Mouse (Mus musculus): ENCODE results near the gene Etv6. TPM values are rescaled to one million over a fixed set of nuclear protein-coding genes. Genes with fewer than 3 reads are reported as not detected.

The Etv6 gene
- polyA plus RNA-seq, 1 experiment from 2014 or later = 13.8 TPM

DNA sequence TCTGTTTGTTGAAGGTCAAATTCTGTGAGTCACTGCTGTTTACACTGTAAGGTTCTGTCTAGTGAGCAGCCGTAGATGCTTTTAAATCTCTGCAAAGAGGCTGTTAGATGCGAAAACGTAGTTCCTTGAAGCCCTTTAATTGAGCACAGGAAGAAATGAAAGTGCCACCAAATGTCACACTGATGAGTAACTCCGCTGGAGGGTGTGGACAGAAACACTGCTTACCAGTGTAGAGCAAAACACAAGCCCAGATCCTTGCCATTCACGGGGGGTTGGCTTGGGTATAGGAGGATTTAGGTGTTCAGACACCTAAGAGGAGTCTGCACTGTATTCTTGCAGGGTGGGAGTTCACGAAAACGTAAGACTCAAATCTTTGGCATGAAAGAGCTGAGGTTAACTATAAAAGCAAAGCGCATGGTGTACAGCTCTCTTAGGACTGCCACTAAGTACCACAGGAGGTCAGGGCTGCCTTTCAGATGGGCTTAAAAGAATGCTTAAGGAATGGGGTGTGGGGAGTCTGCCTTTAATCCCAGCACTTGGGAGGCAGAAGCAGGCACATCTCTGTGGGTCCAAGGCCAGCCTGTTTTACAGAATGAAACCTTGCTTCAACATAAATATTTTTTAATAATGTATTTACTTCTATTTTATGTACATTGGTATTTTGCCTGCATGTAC, 216.7 kb downstream of the Etv6 start:
- Histone ChIP-seq H3K27ac (no peak overlapping the region), H3K9ac (no peak overlapping the region), H3K9me3 (no peaks in the 10 kb centered on the region), H3K27me3 (replicated peaks) (no peaks in the 10 kb centered on the region), H3K4me2 (no peak overlapping the region), H3K4me1 (0 out of 2 replicates have a peak, but pooled peaks cover 4% of the 10 kb centered on the region), H3K4me3 (replicated peaks) (no peak overlapping the region), H3K36me3 (peaks cover 10% of the 10 kb centered on the region)
- WGBS = 69% methylated on average over 8 of the region's 8 CpGs
- no peak for ATAC-seq (ENCODE audit: insufficient read depth, low FRiP score, low read depth)

DNA sequence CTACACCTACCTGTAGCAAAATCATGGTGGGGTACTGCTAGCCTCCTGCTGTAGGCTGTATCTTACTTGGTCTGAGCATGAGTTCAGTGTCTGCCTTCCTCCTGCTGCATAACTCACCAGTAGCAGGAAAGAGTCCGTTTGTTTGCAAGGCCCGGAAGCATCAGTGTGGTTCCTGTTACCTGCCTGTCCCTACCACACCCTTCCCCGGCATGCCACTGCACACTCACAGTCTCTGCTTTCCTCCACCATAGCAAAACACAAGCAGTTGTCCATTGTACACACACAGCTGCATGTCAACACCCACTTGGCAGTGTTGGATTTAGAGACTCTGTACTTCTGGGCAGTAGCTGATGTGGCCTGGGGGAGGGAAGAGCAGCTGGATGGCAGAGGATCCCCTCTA, 220.9 kb downstream of the Etv6 start:
- H3K9ac ChIP-seq = no peak overlapping the region
- no peak overlapping the region for H3K4me2 ChIP-seq
- no peak overlapping the region for H3K4me3 ChIP-seq (replicated peaks)
- no peaks in the 10 kb centered on the region for H3K27me3 ChIP-seq (replicated peaks)
- 0 out of 2 replicates have a peak overlapping the region, but pooled peaks have one; percentile 26 for H3K27ac ChIP-seq
- H3K36me3 ChIP-seq = peaks cover 10% of the 10 kb centered on the region; the same call in 1 of the 2 replicates
- WGBS = 69% methylated on average over 3 of the region's 3 CpGs
- ATAC-seq (ENCODE audit: insufficient read depth, low FRiP score, low read depth) = 0 out of 2 replicates have a peak, but pooled peaks have one; percentile 43
- no peaks in the 10 kb centered on the region for H3K9me3 ChIP-seq
- 0 out of 2 replicates have a peak, but pooled peaks cover 4% of the 10 kb centered on the region for H3K4me1 ChIP-seq

- ATAC-seq (ENCODE audit: insufficient read depth, low FRiP score, low read depth) = no peak
- no peak overlapping the region for H3K9ac ChIP-seq
- H3K4me3 ChIP-seq (replicated peaks) = no peak overlapping the region
- H3K4me2 ChIP-seq = no peak overlapping the region
- WGBS = 91% methylated on average over 8 of the region's 8 CpGs
- H3K27me3 ChIP-seq (replicated peaks) = no peaks in the 10 kb centered on the region
- peaks cover 20% of the 10 kb centered on the region for H3K36me3 ChIP-seq
- H3K4me1 ChIP-seq = 0 out of 2 replicates have a peak, but pooled peaks cover 11% of the 10 kb centered on the region
- H3K27ac ChIP-seq = no peak overlapping the region
- no peaks in the 10 kb centered on the region for H3K9me3 ChIP-seq
Observed at GRCm38 (mm10) chr6:134259913-134260312, 224.4 kb downstream of the Etv6 start.

DNA sequence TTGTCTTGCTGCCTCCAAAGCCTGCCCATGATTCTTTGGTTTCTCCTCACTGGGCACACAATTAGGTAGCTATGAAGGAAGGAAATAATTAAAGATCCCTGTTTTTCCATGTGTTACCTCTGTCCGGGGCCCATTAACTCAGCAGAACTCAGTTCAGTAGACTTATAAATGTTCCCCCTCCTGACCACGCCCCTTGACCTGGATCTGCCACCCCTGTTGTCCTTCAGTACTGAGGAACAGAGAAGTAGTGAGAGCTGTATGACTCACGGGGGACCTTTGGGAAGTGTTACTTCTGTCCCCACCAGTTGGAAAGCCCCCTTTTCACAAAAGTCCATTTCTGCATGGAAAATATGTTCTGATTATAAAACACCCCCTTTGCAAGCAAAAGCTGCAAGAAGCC, 226.4 kb downstream of the Etv6 start:
- Histone ChIP-seq H3K4me3 (replicated peaks) (no peak overlapping the region), H3K27me3 (replicated peaks) (no peaks in the 10 kb centered on the region), H3K4me1 (0 out of 2 replicates have a peak, but pooled peaks cover 7% of the 10 kb centered on the region), H3K4me2 (no peak overlapping the region), H3K36me3 (peaks cover 22% of the 10 kb centered on the region), H3K27ac (peak overlapping the region; percentile 80), H3K9ac (no peak overlapping the region), H3K9me3 (no peaks in the 10 kb centered on the region)
- no peak for ATAC-seq (ENCODE audit: insufficient read depth, low FRiP score, low read depth)
- WGBS = 79% methylated on average over 3 of the region's 3 CpGs

DNA sequence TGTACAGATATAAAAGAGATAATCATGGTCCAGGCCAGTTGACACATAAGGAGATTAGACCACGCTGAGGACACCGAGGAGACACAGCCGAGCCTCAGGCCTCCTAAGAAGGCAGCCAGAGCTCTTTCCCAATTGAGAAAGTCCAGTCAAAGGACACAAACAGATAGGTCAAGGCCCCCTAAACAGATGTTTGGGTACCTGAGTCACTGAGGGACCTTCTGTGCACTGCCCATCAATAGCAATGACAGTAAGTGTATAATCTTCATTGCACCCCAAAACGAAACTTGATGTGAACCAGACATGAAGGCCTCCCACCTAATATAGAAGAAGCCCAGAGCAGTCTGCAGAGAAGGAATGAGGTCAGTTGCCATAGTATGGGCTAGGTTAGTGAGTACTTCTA, 226.9 kb downstream of the Etv6 start:
- Histone ChIP-seq H3K27me3 (replicated peaks) (no peaks in the 10 kb centered on the region), H3K27ac (peak overlapping the region; percentile 80), H3K4me3 (replicated peaks) (no peak overlapping the region), H3K4me1 (0 out of 2 replicates have a peak, but pooled peaks cover 7% of the 10 kb centered on the region), H3K9ac (no peak overlapping the region), H3K36me3 (peaks cover 22% of the 10 kb centered on the region), H3K4me2 (no peak overlapping the region), H3K9me3 (no peaks in the 10 kb centered on the region)
- WGBS = 74% methylated on average over 4 of the region's 4 CpGs
- no peak for ATAC-seq (ENCODE audit: insufficient read depth, low FRiP score, low read depth)

DNA sequence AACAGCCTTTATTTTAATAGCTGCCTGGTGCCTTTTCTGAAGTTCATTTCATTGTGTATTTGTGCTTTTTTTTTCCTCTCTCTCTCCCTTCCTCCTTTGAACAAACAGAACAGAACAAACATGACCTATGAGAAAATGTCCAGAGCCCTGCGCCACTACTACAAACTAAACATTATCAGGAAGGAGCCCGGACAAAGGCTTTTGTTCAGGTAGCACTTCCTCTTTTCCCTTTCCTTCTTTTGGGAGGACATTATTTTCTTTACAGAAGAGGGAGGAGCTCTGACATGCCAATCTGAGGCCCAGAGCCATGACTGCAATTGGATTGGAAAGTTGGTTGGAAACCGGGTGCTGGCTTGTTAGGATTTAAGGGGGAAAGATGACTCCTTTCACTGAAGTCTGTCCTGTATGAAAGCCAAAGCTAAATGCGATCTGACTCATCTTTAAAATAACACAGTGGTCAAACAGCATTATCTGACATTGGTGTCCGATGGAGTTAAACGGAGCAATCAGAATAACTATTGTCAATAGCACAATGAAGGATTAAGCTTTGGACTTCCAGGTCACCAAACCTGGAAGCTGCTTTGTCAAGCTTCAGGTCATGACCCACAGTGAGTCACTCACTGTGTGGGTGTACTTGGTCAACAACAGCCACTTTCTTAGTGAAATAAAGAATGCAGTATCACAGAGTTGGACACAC, 227.6 kb downstream of the Etv6 start:
- peak overlapping the region; percentile 80 for H3K27ac ChIP-seq
- H3K9ac ChIP-seq = no peak overlapping the region
- no peaks in the 10 kb centered on the region for H3K27me3 ChIP-seq (replicated peaks)
- H3K4me3 ChIP-seq (replicated peaks) = no peak overlapping the region
- H3K4me1 ChIP-seq = 0 out of 2 replicates have a peak, but pooled peaks cover 7% of the 10 kb centered on the region
- ATAC-seq (ENCODE audit: insufficient read depth, low FRiP score, low read depth) = peak; percentile 61
- no peak overlapping the region for H3K4me2 ChIP-seq
- peaks cover 22% of the 10 kb centered on the region for H3K36me3 ChIP-seq
- H3K9me3 ChIP-seq = no peaks in the 10 kb centered on the region
- WGBS = 60% methylated on average over 6 of the region's 6 CpGs

DNA sequence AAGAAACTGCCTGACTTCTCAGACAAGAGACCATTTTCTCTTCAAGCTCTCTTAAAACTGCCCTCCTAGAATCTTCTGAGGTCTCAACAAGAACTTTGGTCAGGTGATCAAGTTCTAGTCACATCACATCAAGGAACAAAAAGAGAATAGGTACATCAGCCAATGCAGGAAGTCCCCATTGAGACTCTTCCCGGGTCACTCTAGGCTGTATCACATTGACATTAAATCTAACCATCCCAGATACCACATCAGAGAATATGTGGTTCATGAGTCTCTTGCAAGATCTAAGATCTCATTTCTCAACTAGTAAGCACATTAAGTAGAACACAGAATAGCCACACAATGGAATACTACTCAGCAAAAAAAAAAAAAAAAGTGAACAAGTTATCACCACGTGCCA, 238.4 kb downstream of the Etv6 start:
- Histone ChIP-seq H3K27ac (no peak overlapping the region), H3K4me2 (no peak overlapping the region), H3K4me1 (no peaks in the 10 kb centered on the region), H3K9me3 (no peaks in the 10 kb centered on the region), H3K36me3 (0 out of 2 replicates have a peak, but pooled peaks cover 2% of the 10 kb centered on the region), H3K9ac (no peak overlapping the region), H3K4me3 (replicated peaks) (no peak overlapping the region), H3K27me3 (replicated peaks) (no peaks in the 10 kb centered on the region)
- WGBS = 80% methylated on average over 2 of the region's 2 CpGs
- no peak for ATAC-seq (ENCODE audit: insufficient read depth, low FRiP score, low read depth)

DNA sequence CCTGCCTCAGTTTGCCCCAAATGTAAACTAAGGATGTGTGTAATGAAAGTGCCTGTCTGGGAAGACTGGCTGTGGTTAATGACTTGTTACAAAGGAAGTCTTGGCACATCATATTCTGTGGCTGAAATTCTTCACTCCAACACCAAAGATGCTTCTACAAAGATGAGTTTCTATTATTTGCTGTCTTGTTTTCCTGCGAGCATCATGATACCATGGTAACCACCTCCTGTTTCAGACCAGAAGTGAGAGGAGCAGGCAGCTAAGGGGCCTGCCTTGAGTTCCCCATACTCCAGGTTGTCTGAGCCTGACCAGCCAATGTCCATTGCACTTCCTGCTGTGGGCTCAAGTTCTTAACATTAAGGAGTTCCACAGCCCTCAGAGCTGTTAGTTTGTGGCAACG, 241.5 kb downstream of the Etv6 start:
- Histone ChIP-seq H3K4me1 (no peaks in the 10 kb centered on the region), H3K4me3 (replicated peaks) (no peak overlapping the region), H3K9me3 (no peaks in the 10 kb centered on the region), H3K9ac (no peak overlapping the region), H3K4me2 (no peak overlapping the region), H3K27me3 (replicated peaks) (no peaks in the 10 kb centered on the region), H3K36me3 (no peaks in the 10 kb centered on the region), H3K27ac (no peak overlapping the region)
- no peak for ATAC-seq (ENCODE audit: insufficient read depth, low FRiP score, low read depth)
- 64% methylated on average over 2 of the region's 2 CpGs for WGBS

GRCm38 (mm10) chr6:134282095-134282494, 246.6 kb downstream of the Etv6 start:
- Histone ChIP-seq H3K36me3 (no peaks in the 10 kb centered on the region), H3K9me3 (no peaks in the 10 kb centered on the region), H3K9ac (no peak overlapping the region), H3K4me3 (replicated peaks) (no peak overlapping the region), H3K4me1 (no peaks in the 10 kb centered on the region), H3K27me3 (replicated peaks) (no peaks in the 10 kb centered on the region), H3K4me2 (no peak overlapping the region), H3K27ac (no peak overlapping the region)
- no peak for ATAC-seq (ENCODE audit: insufficient read depth, low FRiP score, low read depth)
- 77% methylated on average over 3 of the region's 3 CpGs for WGBS

GRCm38 (mm10) chr6:134291823-134292222, 256.3 kb downstream of the Etv6 start:
- no peak for ATAC-seq (ENCODE audit: insufficient read depth, low FRiP score, low read depth)
- Histone ChIP-seq H3K4me2 (no peak overlapping the region), H3K4me1 (no peaks in the 10 kb centered on the region), H3K4me3 (replicated peaks) (no peak overlapping the region), H3K27ac (no peak overlapping the region), H3K9me3 (no peaks in the 10 kb centered on the region), H3K9ac (no peak overlapping the region), H3K27me3 (replicated peaks) (no peaks in the 10 kb centered on the region), H3K36me3 (no peaks in the 10 kb centered on the region)
- WGBS = 86% methylated on average over 3 of the region's 3 CpGs

GRCm38 (mm10) chr6:134292404-134292803, 256.9 kb downstream of the Etv6 start:
- no peaks in the 10 kb centered on the region for H3K27me3 ChIP-seq (replicated peaks)
- peak; percentile 60; the same call in 1 of the 2 replicates for ATAC-seq (ENCODE audit: insufficient read depth, low FRiP score, low read depth)
- H3K4me1 ChIP-seq = no peaks in the 10 kb centered on the region
- H3K9ac ChIP-seq = no peak overlapping the region
- no peak overlapping the region for H3K4me2 ChIP-seq
- no peaks in the 10 kb centered on the region for H3K9me3 ChIP-seq
- WGBS = 74% methylated on average over 5 of the region's 5 CpGs
- H3K36me3 ChIP-seq = no peaks in the 10 kb centered on the region
- H3K27ac ChIP-seq = no peak overlapping the region
- no peak overlapping the region for H3K4me3 ChIP-seq (replicated peaks)
